Mouse (Mus musculus): ENCODE measurements around the gene Crim1.

Crim1 gene

GRCm38 (mm10) chr17:78286021-78286420 lies 86.0 kb downstream of the Crim1 start:
- DNase-seq (ENCODE audit: low read depth) = no peak

DNA sequence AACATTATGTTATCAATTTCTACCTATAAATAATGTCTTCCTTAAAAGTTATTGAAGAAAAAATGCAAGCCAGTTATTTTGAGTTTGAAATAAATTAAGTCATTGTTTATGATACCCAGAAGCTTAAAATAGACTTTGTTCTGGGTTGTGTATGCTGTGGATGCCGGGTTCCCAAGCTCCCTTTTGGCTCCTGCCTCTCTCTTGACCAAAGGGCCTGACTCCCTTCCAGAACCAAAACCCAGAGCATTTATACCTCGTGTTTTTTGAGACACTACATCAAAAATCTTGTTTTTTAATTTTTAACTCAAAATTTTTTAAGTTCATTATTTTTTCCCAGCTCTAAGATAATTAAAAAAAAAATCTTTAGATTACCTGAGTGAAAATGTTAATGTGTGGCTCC lies 87.3 kb downstream of the Crim1 start:
- DNase-seq (ENCODE audit: low read depth) = no peak

DNA sequence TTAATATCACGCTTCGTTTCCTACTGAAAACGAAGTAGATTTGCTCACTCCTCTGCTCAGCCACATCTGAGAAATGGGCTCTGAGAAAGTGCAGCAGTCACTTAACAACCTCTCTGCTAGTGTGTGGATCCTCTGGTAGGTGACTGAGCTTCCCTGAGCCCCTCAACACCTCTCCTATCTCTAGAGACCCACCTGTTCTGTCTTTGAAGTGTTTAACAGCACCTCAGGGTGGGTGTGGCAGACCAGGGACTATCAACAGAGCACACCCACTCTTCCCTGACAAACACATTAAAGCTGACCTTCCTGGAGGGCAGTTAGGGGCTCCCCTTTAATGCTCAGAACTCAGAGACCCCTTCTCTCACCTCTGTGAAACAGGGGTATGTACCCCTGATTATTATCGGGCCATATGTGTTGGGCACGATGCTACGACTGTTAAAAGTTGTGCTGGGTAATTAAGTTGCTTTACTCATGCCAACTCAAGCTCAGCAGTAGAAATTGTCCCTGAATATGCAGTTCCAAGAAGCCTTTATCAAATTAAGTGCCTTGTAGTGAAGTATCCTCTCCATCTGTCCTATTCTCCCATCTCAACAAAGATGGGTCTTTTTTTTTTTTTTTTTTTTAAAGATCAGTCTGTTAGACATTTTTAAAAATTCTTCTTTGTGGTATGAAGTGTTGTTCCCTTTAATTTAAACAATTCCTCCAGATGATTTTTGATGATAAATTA lies 90.3 kb downstream of the Crim1 start:
- DNase-seq (ENCODE audit: low read depth) = no peak

DNA sequence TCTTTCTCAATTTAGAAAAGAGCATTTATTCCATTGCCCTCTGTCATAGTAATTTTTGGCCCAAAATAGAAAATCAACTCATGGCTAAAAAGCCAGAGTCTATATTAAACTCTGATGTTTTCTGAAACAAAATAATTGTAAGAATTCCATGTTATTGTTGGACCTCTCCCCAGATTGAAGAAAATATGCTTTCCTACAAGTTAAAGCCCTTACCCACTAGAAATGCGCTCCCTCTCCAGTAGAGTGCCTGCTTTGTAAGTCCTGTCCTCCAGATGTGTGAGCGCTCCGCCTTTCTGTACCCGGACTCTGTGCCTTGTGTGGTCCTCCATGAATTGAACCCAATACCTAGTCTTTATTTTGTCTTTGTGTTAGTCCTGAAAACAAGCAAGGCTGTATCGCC lies 91.0 kb downstream of the Crim1 start:
- peak; percentile 74 for DNase-seq (ENCODE audit: low read depth)

- DNase-seq (ENCODE audit: low read depth) = peak; percentile 73
These were observed 92.3 kb downstream of the Crim1 start for GRCm38 (mm10) chr17:78292301-78292700.

DNA sequence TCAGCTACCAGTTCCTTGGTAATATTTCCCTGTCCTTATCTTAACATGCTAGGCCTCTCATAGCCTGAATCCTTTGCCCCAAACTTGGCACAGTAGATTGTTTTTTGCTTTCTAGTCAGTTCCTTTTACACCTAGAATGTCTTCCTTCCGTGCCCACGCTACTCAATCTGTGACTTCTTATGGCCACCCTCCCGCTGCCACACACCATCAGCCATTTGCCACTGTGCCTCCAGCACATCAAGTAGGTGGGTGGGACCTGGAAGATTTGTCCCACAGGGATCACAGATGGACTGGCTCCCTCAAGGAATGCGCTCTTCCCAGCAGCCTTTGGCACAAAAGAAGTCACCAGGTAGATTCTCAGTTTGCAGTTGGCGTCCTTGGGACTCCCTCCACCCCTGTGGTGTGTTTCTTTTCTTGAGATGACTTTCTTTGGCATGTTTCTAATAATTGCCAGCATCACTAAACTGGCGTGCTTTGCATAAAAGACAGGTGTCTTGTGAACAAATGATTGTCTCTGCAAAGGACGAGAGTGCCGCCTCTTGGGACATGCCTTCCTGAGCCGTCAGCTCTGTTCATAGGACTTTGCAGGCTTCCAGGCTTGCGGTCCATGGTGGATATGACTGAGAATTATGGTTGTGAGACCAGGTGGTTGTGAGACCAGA lies 92.9 kb downstream of the Crim1 start:
- DNase-seq (ENCODE audit: low read depth) = no peak

- peak; percentile 76 for DNase-seq (ENCODE audit: low read depth)
These were observed 95.9 kb downstream of the Crim1 start for GRCm38 (mm10) chr17:78295979-78296378.

GRCm38 (mm10) chr17:78298140-78298539 lies 98.1 kb downstream of the Crim1 start:
- DNase-seq (ENCODE audit: low read depth) = peak; percentile 50

GRCm38 (mm10) chr17:78298967-78299540 lies 99.0 kb downstream of the Crim1 start:
- DNase-seq (ENCODE audit: low read depth) = peak; percentile 64

DNA sequence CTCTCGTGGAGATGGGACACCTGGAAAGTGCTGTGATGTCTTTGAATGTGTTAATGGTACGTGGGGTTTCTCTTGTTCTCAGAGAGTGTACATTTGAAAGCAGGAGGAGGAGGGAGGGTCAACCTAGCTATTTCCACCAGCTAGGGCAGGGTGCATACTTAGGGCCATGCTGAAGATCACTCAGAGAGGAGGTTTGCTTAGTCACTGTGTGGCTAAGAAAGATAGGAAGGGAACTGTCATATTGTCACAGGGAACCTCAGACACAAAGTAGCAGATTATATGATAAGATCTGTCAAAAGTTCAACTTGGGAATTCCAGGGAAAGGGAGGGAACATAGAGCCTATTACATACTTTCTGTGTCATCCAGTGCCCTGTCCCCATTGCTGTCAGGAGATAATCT lies 103.0 kb downstream of the Crim1 start:
- no peak for DNase-seq (ENCODE audit: low read depth)

- DNase-seq (ENCODE audit: low read depth) = no peak
These were observed 104.0 kb downstream of the Crim1 start for GRCm38 (mm10) chr17:78304059-78304458.

DNA sequence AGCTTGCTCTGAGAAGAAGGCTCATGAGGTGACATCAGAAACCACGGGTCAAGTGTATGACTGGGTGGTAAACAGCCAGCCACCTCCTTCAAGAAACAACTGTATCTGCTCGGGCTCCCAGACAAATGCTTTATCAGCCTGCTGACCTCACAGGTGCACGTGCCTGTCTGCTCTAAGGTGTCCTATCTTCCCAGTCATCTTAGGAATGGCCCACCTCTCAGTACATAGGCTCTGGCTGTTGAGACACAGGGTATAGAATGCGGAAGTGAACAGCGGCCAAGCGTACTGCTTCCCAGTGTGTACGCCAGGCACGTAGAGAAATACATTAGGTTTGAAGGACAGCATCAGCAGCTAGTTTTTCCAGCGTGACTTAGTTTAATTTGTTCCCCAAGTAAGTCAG lies 106.4 kb downstream of the Crim1 start:
- no peak for DNase-seq (ENCODE audit: low read depth)

GRCm38 (mm10) chr17:78308221-78308620 lies 108.2 kb downstream of the Crim1 start:
- DNase-seq (ENCODE audit: low read depth) = no peak

DNA sequence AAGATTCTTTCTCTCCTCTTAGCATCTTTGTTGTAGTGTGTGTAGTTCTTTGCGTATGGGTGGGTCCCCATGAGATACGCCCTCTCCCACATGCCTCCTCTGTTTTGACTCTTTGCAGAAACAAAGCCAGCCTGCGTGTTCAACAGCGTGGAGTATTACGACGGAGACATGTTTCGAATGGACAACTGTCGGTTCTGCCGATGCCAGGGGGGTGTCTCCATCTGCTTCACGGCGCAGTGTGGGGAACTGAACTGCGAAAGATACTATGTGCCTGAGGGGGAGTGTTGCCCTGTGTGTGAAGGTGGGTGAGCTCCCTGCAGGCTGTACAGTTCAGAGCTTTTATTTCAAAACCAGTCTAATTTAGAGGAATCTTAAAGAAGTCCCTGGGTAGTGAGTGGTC lies 113.0 kb downstream of the Crim1 start:
- no peak for DNase-seq (ENCODE audit: low read depth)

DNA sequence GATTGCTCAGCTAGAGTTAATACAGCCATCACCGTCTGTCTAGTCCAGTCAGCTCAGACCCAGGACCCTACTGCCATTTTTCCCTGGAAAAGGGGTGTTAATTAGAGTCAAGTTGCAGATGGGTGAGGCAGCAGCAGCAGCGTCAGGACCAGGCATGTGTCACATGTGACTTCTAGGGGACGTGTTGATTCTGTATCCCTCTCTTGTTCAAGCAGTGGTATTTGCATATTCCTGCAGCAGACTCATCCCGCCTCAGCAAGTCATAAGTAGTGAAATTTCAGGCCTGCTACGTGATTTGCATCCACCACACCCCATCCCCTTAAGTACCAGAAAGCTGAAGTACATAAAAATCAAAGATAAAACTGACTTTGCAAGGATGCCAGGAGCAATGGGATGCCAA lies 113.6 kb downstream of the Crim1 start:
- DNase-seq (ENCODE audit: low read depth) = no peak

DNA sequence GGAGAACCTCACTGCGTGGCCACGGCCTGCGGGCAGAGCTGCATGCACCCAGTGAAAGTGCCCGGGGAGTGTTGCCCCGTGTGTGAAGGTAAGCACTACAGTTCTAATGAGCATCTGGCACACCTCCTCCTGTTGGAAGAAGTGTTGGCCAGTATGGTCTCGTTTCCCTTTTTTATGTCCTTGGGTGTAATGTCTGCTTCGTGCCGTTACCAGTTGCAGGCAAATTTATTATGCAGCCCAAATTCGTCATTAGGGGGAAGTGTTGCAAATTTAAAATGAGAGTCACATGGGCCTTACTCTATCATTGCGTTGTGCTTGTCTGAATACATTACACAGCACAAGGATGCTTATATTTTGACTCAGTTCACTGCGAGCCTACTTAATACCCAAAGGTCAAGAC lies 115.6 kb downstream of the Crim1 start:
- no peak for DNase-seq (ENCODE audit: low read depth)

- no peak for DNase-seq (ENCODE audit: low read depth)
These were observed 117.3 kb downstream of the Crim1 start for GRCm38 (mm10) chr17:78317381-78317780.

DNA sequence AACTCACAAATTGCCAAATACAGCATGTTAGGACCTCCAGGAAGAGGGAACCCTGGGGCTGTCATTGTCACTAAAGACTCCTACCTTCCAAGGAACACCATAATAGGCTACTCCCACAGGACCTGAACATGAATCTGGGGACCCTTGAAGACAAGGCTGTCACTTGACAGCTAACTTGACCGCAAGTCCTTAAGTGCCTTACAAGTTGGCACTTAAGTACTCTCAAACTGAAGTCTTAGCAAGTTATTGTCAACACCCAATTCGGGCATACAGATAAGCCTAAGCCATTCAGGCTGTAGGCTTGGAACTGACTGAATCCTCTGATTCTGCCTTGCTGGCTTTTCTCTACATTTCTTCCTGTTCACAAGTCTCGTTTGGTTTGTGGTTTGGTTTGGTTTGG lies 118.8 kb downstream of the Crim1 start:
- no peak for DNase-seq (ENCODE audit: low read depth)

DNA sequence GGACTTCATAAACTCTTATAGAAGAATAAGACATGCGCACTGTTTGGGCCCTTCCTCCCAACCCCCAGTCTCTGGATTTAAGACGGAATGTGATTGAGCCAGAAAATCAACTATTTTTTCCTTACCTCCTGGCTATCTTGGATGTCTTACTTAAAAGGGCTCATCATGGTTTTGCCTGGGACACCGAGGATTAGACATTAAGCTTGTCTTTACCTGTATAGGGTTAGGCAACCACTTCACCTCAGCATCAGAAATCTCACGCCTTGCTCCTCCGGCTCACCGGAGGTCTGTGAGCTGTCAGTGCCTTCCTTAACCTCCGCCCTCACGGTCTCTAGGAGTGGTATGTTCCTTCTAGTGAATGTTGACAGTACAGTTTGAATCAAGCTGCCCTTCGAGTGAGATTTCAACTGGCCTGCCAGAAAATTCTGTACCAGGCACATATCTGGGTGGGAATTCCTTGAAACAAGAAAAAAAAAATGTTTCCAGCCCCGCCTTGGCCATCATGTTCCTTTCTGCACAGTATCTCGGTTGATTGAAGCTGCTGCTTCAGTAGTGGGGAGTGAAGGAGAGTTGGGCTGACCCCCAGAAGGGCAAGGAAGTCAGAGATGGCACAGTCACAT lies 121.3 kb downstream of the Crim1 start:
- DNase-seq (ENCODE audit: low read depth) = no peak

DNA sequence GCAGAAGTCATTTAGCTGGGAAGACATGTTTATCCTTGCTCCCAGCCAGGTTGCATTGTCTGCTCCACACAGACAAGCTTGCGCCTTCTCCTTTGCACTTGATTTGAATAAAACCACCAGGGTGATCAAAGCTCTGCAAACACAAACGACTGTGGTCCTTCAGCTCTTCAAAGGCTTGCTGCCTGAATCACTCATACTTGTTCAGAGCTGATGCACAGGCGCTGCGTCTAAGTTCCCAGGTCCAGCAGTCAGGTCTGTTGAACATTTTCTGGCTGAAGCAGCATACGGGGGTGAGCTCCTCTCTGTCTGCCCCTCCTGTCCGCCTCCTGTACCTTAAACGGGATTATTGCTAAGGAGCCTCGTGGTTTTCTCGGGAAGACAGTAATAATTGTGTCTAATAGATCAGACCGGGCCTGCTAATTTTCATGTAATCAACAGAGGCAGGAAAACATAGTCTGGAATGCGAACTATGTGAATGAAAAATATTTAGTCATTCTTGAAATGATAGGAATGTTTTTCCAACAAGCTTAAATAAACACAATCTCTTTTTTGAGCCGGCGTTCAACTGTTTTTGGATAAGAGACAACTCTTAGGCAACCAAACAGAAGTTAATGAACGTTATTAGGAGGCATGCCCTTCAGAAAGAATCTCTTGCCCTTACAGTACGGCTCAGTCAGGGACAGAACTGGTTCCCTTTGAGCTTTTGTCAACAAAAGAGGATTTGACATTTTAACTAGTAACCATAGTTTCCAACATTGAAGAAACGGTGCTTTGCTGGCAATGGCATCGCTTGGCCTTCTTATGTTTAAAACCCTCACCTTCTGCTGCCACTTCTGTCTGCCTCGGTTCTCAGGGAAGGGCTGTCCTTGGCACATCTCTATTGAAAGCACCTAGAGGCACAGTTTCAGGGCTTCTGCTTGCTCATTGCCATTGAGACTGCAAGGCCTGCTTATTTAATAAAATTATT lies 122.6 kb downstream of the Crim1 start:
- DNase-seq (ENCODE audit: low read depth) = peak; percentile 48

- DNase-seq (ENCODE audit: low read depth) = no peak
These were observed 125.8 kb downstream of the Crim1 start for GRCm38 (mm10) chr17:78325761-78326332.

DNA sequence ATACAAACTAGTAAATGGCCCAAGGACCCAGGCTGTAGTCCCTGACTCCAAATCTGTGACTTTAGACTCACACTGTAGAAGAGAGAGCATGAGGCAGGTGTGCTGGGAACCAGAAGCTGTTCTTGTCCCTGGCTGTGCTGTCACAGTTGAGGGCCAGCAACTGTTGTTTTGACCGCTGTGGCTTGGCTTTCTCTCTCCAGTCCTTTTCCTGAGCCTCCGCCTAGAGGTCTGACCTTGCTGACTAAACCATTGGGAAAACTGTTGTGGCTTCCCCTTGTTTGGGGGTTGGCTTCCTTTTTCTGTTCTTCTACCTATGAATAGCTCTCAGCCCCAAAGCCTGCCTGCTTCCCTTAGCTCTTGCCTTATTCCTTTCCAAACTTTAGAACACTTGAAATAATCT lies 126.3 kb downstream of the Crim1 start:
- no peak for DNase-seq (ENCODE audit: low read depth)
